Mouse (Mus musculus): ENCODE measurements around the gene Dcbld1. TPM values are rescaled to one million over a fixed set of nuclear protein-coding genes. Genes with fewer than 3 reads are reported as not detected.
"Not testable (repeated sequence)": the region's sequence is repeated elsewhere in the genome, so short reads cannot be mapped to it uniquely, and the experiment has no call there.

Dcbld1 gene
- total RNA-seq, 2 experiments from 2014 or later = 11.6 to 12.6 TPM

DNA sequence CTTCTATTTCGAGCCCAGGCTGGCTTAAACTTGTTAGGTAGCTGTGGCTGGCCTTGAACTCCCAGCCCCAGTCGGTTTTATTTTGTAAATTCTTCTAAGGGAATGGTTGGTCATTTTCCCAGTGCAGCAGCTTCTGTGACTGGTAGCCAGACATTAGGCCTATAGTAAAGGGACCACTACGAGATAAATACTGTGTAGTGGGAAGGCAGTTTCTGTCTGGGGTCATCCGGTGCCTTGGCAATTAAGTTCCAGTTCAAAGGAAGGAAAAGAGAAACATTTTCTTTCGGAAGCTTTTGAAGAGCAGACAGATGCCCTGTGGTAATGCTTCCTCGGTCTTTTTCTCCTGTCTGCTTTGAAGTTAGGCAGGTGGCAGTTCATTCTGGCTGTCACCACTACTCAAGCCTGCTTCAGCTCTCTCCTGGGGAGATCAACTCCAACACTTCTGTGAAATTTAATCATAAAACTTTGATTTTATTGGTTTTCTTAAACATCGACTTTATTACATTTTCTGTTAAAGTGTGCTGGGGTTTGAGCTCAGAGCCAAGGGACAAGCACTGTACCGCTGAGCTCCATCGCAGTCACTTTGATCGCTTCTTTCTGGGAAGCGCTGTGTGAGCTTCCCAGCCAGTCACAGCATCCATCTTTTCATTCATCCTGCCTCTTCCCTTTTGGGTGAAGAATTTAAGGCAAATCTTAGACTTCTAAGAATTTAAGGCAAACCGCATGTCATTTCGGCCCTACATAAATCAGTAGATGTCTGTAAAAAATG is 24.9 kb downstream of the Dcbld1 start:
- DNase-seq = no peak
- intact Hi-C loops (cut with DNase I) = no loop called here

DNA sequence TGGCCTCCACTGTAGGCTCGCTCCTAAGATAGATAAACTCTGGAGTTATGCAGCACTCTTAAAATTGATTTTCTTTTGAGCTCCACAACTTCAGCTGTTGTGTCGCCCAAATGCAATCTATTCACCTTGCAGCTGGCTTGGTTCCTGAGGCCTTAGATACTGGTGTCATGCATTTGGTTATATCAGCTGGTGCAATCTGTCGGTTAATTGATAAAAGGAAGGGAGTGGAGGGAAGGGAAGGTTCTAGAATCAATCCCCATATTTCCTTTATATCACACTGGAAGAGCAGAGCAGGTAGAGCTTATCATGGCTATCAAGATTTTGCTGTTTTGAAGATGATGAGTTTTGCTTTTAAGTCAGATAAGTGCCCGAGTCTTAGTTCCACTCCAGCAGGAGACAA is 26.8 kb downstream of the Dcbld1 start:
- no peak for DNase-seq
- intact Hi-C loops (cut with DNase I) = no loop called here

DNA sequence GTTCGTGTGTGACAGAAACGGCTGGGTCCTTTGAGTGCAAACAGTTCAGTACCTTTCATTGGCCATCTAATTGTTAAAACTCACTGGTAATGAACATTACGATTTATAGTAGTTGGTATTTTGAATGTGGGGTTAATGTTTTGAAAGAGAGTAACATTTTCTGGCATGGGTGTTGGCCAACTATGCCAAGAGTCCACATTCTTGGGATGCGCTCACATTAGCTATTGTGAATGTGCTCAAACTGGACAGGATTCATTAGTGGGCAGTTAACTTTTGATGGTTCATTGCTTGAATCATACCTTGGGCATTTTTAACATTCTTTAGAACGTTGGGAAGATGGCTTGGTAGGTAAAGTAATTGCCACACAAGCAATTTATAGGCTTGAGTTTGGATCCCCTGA is 30.7 kb downstream of the Dcbld1 start:
- DNase-seq = no peak
- intact Hi-C loops (cut with DNase I) = no loop called here

DNA sequence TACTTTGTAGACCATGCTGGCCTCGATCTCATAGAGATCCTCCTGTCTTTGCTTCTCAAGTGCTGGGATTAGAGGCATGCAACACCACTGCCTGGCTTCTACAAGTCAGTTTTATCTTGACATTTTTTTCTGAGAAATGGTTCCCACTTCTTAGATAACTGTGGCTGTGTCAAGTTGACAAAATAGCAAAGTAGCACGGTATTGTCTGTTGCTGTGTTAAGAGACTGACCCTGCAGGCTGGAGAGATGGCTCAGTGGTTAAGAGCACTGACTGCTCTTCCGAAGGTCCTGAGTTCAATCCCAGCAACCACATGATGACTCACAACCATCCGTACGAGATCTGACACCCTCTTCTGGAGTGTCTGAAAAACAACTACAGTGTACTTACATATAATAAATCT is 35.5 kb downstream of the Dcbld1 start:
- intact Hi-C loops (cut with DNase I) = no loop called here
- DNase-seq = no peak

DNA sequence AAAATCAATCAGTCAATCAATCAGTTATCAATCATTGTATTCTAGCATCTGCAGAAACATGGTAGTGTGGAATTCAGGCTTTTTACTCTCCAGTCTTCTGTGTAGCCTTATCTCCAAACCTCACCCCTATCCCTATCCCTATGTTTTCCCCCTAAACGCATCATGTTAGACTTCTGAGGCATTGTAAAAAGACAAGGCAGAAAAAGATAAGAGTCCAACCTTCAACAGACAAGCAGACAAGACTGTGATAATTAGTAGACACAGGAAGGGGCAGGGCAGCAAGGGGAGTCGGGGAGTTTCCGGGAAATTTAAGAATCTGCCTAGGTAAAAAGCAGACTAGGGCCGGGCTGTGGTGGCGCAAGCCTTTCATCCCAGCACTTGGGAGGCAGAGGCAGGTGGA is 38.0 kb downstream of the Dcbld1 start:
- DNase-seq = no peak
- intact Hi-C loops (cut with DNase I) = no loop called here

DNA sequence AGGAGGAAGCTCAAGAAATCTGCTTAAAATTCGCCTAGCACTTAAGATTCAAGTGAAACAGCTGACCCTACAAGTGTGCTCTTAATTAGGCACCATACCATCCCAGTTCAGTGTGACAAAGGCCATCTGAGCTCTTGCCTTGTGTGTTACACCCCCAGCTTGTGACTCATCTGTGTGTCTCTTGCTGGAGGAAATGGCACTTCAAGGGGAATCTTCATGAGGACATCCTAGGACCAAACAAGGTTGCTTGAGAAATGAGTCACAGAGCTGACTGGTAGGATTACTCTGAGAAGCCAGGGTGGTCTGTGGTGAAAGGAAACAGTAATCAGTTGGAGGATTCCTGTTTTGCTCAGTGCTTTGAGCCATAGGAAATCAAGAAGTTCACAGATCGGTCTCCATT is 39.6 kb downstream of the Dcbld1 start:
- intact Hi-C loops (cut with DNase I) = no loop called here
- no peak for DNase-seq

DNA sequence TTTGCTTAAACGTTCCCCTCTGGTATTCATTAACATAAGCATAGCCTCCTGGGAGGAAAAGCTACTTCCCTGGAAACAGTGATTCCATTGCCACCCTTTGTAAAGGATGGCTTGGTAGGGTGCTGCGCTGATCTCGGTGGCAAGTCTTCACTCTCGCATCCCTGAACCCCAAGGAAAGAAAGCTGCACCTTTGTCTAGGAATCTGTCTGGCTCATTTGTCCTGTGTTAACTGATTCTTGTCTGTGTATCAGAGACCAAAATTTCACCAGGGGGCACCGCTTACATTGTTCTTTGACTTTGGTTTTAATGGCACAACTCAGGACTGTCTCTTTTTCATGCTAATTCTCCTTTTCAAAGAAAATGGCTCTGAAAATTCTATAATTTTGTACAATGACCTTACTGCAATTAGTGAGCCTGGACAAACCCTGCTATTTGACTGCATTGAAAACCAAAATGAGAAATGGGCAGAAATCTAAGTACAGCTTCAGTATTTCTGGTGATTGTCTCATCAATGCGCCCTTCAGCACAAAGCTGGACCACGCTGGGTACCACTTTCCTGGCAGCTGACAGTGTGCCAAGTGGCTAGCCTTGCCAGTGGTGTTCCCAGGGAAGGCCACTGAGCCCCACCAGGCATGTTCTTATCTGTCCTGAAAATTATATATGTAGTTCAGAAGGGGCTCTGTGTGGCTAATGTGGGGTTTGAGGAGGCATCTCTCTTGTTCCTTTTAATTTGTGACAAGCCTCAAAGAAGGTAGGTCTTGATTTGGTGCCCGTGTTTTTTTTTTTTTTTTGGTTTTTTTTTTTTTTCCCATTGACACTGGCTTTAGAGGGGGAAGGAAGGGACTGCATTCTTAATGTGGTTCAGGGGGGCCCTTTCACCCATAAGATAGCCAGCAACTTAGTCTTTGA is 40.8 kb downstream of the Dcbld1 start:
- intact Hi-C loops (cut with DNase I) = no loop called here
- DNase-seq = peak; percentile 66

DNA sequence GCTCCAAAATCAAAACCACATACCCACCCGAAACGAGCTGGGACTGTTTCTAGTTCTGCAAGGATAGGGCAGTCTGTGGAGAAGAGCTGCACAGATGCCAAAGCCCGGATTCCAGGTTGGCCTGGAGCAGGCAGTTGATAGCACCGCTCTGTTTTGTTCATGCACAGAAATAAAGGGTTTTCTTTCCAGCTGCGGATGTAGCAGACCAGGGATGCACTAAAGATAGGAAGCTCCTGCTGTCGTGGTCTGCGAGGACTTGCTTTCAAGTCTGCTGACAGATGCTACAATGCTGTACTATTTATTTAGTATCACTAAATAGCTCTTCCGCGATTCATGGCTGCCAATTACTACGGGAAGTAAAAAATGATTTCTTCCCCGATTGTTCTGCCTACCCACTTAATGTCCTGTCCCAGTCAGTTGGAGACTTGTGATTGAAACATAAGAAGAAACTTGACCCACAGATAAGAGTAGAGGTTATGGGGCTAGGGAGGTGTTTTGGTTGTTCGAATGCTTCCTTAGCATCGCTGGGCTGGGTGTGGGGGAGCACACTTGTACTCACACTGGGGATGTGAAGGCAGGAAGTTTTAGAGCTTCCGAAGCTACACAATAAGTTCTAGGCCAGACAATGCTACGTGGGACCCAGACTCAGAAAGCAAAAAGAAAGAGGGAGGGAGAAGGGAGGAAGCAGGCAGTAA is 41.6 kb downstream of the Dcbld1 start:
- intact Hi-C loops (cut with DNase I) = no loop called here
- DNase-seq = peak; percentile 4

DNA sequence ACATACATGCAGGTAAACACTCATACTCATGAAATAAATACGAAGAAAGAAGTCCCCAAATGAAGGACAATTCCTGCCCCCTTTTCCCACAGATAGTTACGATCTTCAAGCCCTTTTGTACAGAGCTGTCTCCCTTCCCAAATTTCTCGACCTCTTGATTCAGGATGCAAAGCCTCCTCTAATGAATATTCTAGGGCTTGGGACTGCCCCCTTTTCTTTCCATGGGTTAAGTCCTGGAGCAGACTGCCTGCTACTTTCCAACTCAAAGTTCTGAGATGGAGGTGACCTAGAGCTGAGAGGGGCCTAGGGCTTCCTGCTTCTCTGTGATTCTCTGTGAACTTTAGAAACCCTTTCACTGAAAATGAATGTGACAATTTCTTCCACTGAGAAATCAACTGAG is 43.2 kb downstream of the Dcbld1 start:
- DNase-seq = no peak
- intact Hi-C loops (cut with DNase I) = no loop called here

DNA sequence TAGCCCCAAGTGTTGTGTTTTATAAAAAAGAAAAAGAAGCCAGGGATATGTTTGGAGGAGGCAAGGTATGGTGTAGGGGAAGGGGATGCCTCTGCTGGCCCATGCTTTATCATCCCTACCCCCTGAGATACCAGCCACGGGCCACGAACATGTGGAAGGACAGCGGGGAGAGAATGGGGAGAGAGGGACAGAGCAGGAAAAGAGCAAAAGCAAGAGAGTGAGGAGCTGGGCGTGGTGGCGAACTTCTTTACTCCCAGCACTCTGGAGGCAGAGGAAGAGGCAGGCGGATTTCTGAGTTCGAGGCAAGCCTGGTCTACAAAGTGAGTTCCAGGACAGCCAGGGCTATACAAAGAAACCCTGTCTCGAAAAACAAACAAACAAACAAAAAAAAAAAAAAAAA is 44.1 kb downstream of the Dcbld1 start:
- intact Hi-C loops (cut with DNase I); DNase-seq: not testable (repeated sequence)

DNA sequence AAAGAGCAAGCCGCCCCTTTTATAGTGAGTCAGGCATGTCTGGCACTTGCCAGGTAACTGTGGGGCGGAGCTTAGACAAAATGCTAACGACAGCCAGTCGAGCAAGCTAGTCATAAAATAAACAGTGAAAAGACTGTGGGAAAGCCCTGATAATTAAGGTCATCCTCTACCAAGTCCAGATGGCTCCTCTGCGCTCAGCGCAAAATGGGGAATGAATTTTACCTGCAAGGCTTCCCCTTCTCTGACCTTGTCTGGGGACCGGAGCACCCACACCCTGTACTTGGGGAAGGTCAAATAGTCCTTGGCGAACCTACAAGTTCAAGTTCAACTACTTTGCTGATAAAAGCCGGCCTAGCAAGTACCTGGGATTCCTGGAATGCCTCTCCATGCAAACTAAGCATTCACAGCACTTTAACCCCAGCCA is 44.6 kb downstream of the Dcbld1 start:
- DNase-seq = no peak
- intact Hi-C loops (cut with DNase I) = no loop called here

DNA sequence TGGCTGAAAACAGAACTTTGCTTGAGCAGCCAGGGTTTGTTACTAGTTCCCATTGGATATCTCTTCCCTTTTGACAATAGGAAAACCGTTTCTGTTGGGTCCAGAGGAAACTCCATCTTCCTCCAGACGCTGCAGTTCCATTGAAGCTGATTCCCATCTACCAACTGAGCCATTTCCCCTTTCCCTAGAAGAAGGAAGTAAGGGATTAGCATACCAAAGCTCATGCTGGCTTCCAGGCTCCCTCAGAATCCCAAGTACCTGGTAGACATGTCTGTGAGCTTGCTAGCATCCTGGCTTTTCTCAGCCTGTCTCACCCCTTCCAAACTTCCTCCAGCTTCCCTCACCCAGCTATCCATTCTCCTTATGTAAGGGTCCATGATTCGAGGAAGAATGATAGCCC is 45.4 kb downstream of the Dcbld1 start:
- intact Hi-C loops (cut with DNase I) = no loop called here
- no peak for DNase-seq

DNA sequence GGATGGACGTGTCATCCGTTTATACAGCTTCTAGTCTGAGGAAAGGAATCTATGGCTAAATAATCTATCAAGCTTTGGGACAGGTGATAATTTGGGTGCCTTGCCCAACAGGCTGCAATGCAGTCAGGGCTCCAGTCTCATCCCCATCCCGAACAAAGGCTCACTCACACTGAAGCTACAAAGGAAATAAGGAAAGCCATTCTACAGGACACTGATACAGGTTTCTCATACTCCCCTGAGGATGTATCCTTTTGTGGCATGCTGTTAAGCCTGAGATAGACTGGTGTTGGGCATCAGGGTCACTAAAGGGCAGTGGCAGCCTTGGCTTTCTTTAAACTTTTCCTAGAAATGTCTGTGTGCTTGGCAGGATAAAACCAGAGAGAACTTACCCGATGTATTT is 46.5 kb downstream of the Dcbld1 start:
- intact Hi-C loops (cut with DNase I) = no loop called here

DNA sequence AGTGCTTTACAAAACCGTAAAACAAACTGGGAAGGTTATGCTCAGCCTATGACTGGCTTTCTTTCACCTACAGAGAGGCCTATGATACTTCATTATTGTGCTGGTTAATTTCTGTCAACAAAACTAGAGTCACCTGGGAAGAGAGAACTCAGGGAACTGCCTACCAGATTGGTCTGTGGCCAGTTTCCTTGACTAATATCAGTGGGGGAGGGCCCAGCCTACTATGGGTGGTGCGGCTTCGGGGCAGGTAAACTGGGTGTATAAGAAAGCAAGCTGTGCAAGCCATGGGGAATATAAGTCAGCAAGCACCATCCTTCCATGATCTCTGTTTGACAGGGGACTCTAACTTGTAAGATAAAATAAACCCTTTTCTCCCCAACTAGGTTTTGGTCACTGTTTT is 47.2 kb downstream of the Dcbld1 start:
- DNase-seq = no peak
- intact Hi-C loops (cut with DNase I) = no loop called here

More for the DNA sequence above, 46.5 kb downstream of the Dcbld1 start:
- no peak for DNase-seq

DNA sequence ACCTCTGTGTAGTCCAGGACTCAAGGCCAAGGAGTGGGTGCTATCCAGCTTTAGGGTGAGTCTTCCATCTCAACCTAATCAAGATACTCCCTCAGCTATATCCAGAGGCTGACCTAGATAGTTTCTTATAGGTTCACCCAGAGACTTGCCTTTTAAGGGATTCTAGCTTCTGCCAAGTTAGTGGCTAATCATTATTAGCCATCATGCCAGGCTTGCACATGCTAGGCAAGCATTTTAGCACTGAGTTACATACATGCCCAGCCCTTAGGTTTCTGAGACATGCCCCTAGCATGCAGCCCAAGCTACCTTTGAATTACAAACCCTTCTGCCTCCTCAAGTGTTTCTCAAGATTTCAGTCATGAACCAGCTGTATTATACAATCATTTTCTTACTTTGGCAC is 47.9 kb downstream of the Dcbld1 start:
- no peak for DNase-seq
- intact Hi-C loops (cut with DNase I) = no loop called here

DNA sequence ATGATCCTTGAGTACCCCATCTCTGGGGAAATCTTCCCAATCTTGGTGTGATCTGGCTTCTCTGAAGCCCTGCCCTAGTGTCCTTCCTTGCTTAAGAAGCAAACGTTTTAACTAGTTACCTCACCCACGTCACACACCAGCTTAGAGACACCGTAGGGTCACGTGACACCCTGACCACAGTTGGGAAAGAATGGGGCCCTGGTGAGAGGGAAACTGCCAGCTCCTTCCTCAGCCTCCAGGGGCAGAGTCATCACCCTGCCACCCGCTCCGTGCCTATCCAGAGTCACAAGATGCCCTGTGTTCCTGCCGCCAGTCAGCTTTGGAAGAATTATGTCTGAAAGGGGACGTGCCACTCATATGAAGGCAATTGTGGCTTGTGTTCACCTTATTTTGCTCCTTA is 51.2 kb downstream of the Dcbld1 start:
- intact Hi-C loops (cut with DNase I) = no loop called here
- DNase-seq = no peak

DNA sequence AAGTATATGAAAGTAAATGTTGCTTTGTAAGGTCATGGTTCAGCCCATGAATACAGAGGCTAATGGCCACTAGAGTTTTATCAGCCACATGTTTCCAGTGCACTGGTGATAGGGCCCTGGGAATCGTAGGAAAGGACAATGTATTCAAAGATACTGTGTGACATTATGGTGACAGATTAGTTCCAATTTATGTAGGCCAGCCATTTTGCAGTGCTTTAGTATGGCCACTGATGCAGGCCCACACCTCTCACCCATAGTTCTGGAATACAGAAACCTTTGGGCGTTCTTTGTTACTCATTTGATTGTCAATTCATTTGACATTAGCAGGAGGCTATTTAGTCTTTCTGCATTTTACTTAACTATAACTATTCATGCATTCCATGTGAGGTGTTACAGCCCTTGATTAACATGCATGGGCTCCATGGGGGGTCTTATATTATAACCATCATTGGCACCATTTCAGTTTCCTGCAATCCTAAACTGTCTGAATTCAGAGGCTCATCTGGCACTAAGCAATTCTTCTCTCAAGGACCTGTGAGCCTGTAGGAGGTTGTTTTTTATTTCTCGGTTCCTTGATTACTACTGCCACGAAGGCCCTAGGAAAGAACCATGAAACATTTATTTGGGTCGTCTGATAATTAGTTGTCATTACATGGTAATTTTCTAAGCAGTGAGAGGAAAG is 54.6 kb downstream of the Dcbld1 start:
- DNase-seq = no peak
- intact Hi-C loops (cut with DNase I) = no loop called here

DNA sequence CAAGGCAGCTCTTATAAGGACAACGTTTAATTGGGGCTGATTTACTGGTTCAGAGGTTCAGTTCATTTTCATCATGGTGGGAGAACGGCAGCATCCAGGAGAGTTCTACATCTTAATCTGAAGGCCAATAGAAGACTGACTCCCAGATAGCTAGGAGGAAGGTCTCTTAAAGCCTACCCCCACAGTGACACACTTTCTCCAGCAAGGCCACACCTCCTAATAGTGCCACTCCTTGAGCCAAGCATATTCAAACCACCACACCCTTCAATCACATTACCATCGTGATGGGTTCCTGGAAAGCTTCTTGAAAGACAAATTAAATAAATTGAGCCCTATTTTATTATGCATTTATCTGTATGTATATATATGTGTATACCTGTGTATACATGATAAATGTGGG is 55.8 kb downstream of the Dcbld1 start:
- intact Hi-C loops (cut with DNase I) = no loop called here
- no peak for DNase-seq

DNA sequence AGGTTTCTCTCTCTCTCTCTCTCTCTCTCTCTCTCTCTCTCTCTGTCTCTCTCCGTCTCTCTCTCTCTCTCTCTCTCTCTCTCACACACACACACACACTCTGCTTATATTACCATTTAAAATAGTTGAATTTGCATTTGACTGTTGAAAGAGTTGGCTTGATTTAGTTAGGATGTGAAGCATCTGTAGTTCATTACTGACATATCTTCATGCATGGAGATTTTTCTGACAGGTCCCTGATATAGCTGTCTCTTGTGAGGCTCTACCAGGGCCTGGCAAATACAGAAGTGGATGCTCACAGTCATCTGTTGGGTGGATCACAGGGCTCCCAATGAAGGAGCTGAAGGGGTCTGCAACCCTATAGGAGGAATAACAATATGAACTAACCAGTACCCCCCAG is 59.0 kb downstream of the Dcbld1 start:
- intact Hi-C loops (cut with DNase I); DNase-seq: not testable (repeated sequence)

DNA sequence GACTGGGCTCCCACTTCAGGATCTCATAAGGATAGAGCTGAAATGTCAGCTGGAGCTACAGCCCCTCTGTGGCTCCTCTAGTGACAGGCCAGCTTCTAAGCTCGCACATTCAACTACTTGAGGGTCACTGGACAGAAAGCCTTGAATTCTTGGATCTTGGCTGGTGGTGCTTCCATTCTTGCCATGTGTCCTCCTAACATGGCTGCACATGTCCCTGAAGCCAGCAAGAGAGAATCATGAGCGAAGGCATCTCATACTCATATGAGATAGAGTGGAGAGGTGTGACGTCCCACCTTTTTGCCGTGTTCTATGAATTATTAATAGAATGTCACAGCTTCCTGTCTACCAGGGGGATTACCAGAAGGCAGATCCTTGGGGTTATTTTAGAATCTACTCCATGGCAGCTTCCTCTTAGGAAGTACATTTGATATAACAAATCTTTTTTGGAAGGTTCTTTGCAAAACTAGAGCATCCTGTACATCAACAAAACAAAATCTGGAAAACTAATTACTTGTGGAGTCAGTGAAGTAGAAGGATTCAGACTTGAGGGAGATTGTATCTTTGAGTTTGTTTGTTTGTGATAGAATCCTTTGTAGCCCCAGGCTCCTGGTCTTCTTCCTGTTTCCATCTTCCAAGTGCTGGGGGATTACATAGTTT is 60.6 kb downstream of the Dcbld1 start:
- DNase-seq = no peak
- intact Hi-C loops (cut with DNase I) = no loop called here
